Mouse (Mus musculus): ENCODE data around the gene Tbx2. TPM values are rescaled to one million over a fixed set of nuclear protein-coding genes. Genes with fewer than 3 reads are reported as not detected.

Gene Tbx2
- polyA plus RNA-seq (2017; shearing (Covaris generic)), result not detected

GRCm38 (mm10) chr11:85832231-85832924 lies at the start of gene Tbx2:
TSS of gene Tbx2 (plus strand) at chr11:85832551.
- ATAC-seq, result no peak

GRCm38 (mm10) chr11:85786113-85786718 lies 46.1 kb upstream of the Tbx2 start:
- no peak for ATAC-seq

- no peak for ATAC-seq
Measured at GRCm38 (mm10) chr11:85789750-85790149, 42.6 kb upstream of the Tbx2 start.

GRCm38 (mm10) chr11:85790267-85790666 lies 42.1 kb upstream of the Tbx2 start:
- ATAC-seq, result no peak

- ATAC-seq, result no peak
Measured at GRCm38 (mm10) chr11:85791212-85791611, 41.1 kb upstream of the Tbx2 start.

GRCm38 (mm10) chr11:85792534-85793215 lies 39.7 kb upstream of the Tbx2 start:
- ATAC-seq, result no peak

- no peak for ATAC-seq
Measured at GRCm38 (mm10) chr11:85799456-85799855, 32.9 kb upstream of the Tbx2 start.

- ATAC-seq, result no peak
Measured at GRCm38 (mm10) chr11:85799856-85800255, 32.5 kb upstream of the Tbx2 start.

- ATAC-seq, result no peak
Measured at GRCm38 (mm10) chr11:85800380-85800779, 32.0 kb upstream of the Tbx2 start.

GRCm38 (mm10) chr11:85804048-85804447 lies 28.3 kb upstream of the Tbx2 start:
- ATAC-seq, result no peak

GRCm38 (mm10) chr11:85805779-85806178 lies 26.6 kb upstream of the Tbx2 start:
- ATAC-seq, result no peak

GRCm38 (mm10) chr11:85807353-85807752 lies 25.0 kb upstream of the Tbx2 start:
- ATAC-seq, result no peak

- ATAC-seq, result no peak
Measured at GRCm38 (mm10) chr11:85811229-85811628, 21.1 kb upstream of the Tbx2 start.

GRCm38 (mm10) chr11:85811676-85812075 lies 20.7 kb upstream of the Tbx2 start:
- no peak for ATAC-seq

GRCm38 (mm10) chr11:85812201-85812966 lies 20.0 kb upstream of the Tbx2 start:
- ATAC-seq, result no peak

GRCm38 (mm10) chr11:85814678-85815077 lies 17.7 kb upstream of the Tbx2 start:
- ATAC-seq, result no peak

- ATAC-seq, result no peak
Measured at GRCm38 (mm10) chr11:85816471-85816870, 15.9 kb upstream of the Tbx2 start.

- ATAC-seq, result no peak
Measured at GRCm38 (mm10) chr11:85818401-85818800, 13.9 kb upstream of the Tbx2 start.

- no peak for ATAC-seq
Measured at GRCm38 (mm10) chr11:85820959-85821358, 11.4 kb upstream of the Tbx2 start.

GRCm38 (mm10) chr11:85821659-85822058 lies 10.7 kb upstream of the Tbx2 start:
- ATAC-seq, result no peak

- ATAC-seq, result no peak
Measured at GRCm38 (mm10) chr11:85823181-85823580, 9.2 kb upstream of the Tbx2 start.

GRCm38 (mm10) chr11:85823794-85824193 lies 8.6 kb upstream of the Tbx2 start:
- no peak for ATAC-seq

- ATAC-seq, result no peak
Measured at GRCm38 (mm10) chr11:85825031-85825430, 7.3 kb upstream of the Tbx2 start.

Measured in inflammation-experienced regulatory T-cells, adult 6 months (primary cell).